Mouse (Mus musculus): Measurements from ENCODE around the gene Rnf207. TPM values are rescaled to one million over a fixed set of nuclear protein-coding genes. Genes with fewer than 3 reads are reported as not detected.
A peak's percentile ranks its signal among the peaks of the same experiment; 100 is the strongest.

Rnf207 gene
- polyA plus RNA-seq, 2 experiments, result 0.04 to 0.16 TPM

- no peak for ATAC-seq (ENCODE audit: insufficient read depth)
- TF ChIP-seq EP300 (IDR thresholded peaks at IDR 0.05; ENCODE audit: low read depth), result no peak
- TF ChIP-seq CTCF (IDR thresholded peaks at IDR 0.05; ENCODE audit: low read depth), result peak; percentile 14; the same call in 1 of the 2 replicates
- H3K4me3 ChIP-seq (ENCODE audit: insufficient read depth in 1 of 2, low read depth in 2 of 2, low read length in 2 of 2), result no peak overlapping the region
- no peak for DNase-seq (ENCODE audit: low read depth in 3 of 3, low spot score in 3 of 3)
- H3K9me3 ChIP-seq (ENCODE audit: control insufficient read depth, low read length), result no peaks in the 10 kb centered on the region
- H3K36me3 ChIP-seq (replicated peaks; ENCODE audit: control insufficient read depth, insufficient read depth, low read depth), result no peaks in the 10 kb centered on the region
- H3K27me3 ChIP-seq (ENCODE audit: control insufficient read depth, insufficient read depth, low read length), result peaks cover 33% of the 10 kb centered on the region
- 29% methylated on average over 9 of the region's 9 CpGs for WGBS (ENCODE audit: insufficient replicate concordance)
- no peak overlapping the region for H3K4me2 ChIP-seq (ENCODE audit: low read depth)
- no peak overlapping the region for H3K9ac ChIP-seq (replicated peaks)
- no peak overlapping the region for H3K27ac ChIP-seq
- no peaks in the 10 kb centered on the region for H3K4me1 ChIP-seq (replicated peaks; ENCODE audit: control insufficient read depth in 2 of 2, insufficient read depth in 2 of 2, low read length in 1 of 2)
These were observed 46.2 kb downstream of the Rnf207 start for GRCm38 (mm10) chr4:152272449-152273049.

- Histone ChIP-seq H3K27ac (no peak overlapping the region), H3K27me3 (ENCODE audit: control insufficient read depth, insufficient read depth, low read length) (peaks cover 33% of the 10 kb centered on the region), H3K9me3 (ENCODE audit: control insufficient read depth, low read length) (no peaks in the 10 kb centered on the region), H3K4me3 (ENCODE audit: insufficient read depth in 1 of 2, low read depth in 2 of 2, low read length in 2 of 2) (no peak overlapping the region), H3K4me1 (replicated peaks; ENCODE audit: control insufficient read depth in 2 of 2, insufficient read depth in 2 of 2, low read length in 1 of 2) (no peaks in the 10 kb centered on the region), H3K36me3 (replicated peaks; ENCODE audit: control insufficient read depth, insufficient read depth, low read depth) (no peaks in the 10 kb centered on the region), H3K9ac (replicated peaks) (no peak overlapping the region), H3K4me2 (ENCODE audit: low read depth) (no peak overlapping the region)
- TF ChIP-seq EP300 (IDR thresholded peaks at IDR 0.05; ENCODE audit: low read depth), result no peak
- TF ChIP-seq CTCF (IDR thresholded peaks at IDR 0.05; ENCODE audit: low read depth), result no peak
- WGBS (ENCODE audit: insufficient replicate concordance), result 67% methylated on average over 7 of the region's 7 CpGs
- ATAC-seq (ENCODE audit: insufficient read depth) (no peak), DNase-seq (ENCODE audit: low read depth in 3 of 3, low spot score in 3 of 3) (no peak)
These were observed 46.8 kb downstream of the Rnf207 start for GRCm38 (mm10) chr4:152272006-152272405.

GRCm38 (mm10) chr4:152271334-152271733 lies 47.5 kb downstream of the Rnf207 start:
- no peak overlapping the region for H3K9ac ChIP-seq (replicated peaks)
- H3K27ac ChIP-seq, result no peak overlapping the region
- H3K9me3 ChIP-seq (ENCODE audit: control insufficient read depth, low read length), result no peaks in the 10 kb centered on the region
- H3K4me3 ChIP-seq (ENCODE audit: insufficient read depth in 1 of 2, low read depth in 2 of 2, low read length in 2 of 2), result no peak overlapping the region
- WGBS (ENCODE audit: insufficient replicate concordance), result 82% methylated on average over 11 of the region's 11 CpGs
- peaks cover 33% of the 10 kb centered on the region for H3K27me3 ChIP-seq (ENCODE audit: control insufficient read depth, insufficient read depth, low read length)
- H3K4me1 ChIP-seq (replicated peaks; ENCODE audit: control insufficient read depth in 2 of 2, insufficient read depth in 2 of 2, low read length in 1 of 2), result no peaks in the 10 kb centered on the region
- H3K36me3 ChIP-seq (replicated peaks; ENCODE audit: control insufficient read depth, insufficient read depth, low read depth), result no peaks in the 10 kb centered on the region
- H3K4me2 ChIP-seq (ENCODE audit: low read depth), result no peak overlapping the region
- TF ChIP-seq CTCF (IDR thresholded peaks at IDR 0.05; ENCODE audit: low read depth) (no peak), EP300 (IDR thresholded peaks at IDR 0.05; ENCODE audit: low read depth) (no peak)
- ATAC-seq (ENCODE audit: insufficient read depth) (no peak), DNase-seq (ENCODE audit: low read depth in 3 of 3, low spot score in 3 of 3) (no peak)

GRCm38 (mm10) chr4:152270599-152270998 lies 48.2 kb downstream of the Rnf207 start:
- ATAC-seq (ENCODE audit: insufficient read depth) (no peak), DNase-seq (ENCODE audit: low read depth in 3 of 3, low spot score in 3 of 3) (no peak)
- no peaks in the 10 kb centered on the region for H3K9me3 ChIP-seq (ENCODE audit: control insufficient read depth, low read length)
- no peak for TF ChIP-seq CTCF (IDR thresholded peaks at IDR 0.05; ENCODE audit: low read depth)
- TF ChIP-seq EP300 (IDR thresholded peaks at IDR 0.05; ENCODE audit: low read depth), result no peak
- H3K4me3 ChIP-seq (ENCODE audit: insufficient read depth in 1 of 2, low read depth in 2 of 2, low read length in 2 of 2), result no peak overlapping the region
- no peaks in the 10 kb centered on the region for H3K36me3 ChIP-seq (replicated peaks; ENCODE audit: control insufficient read depth, insufficient read depth, low read depth)
- peaks cover 28% of the 10 kb centered on the region for H3K27me3 ChIP-seq (ENCODE audit: control insufficient read depth, insufficient read depth, low read length)
- WGBS (ENCODE audit: insufficient replicate concordance), result 73% methylated on average over 9 of the region's 9 CpGs
- no peaks in the 10 kb centered on the region for H3K4me1 ChIP-seq (replicated peaks; ENCODE audit: control insufficient read depth in 2 of 2, insufficient read depth in 2 of 2, low read length in 1 of 2)
- H3K4me2 ChIP-seq (ENCODE audit: low read depth), result no peak overlapping the region
- H3K9ac ChIP-seq (replicated peaks), result no peak overlapping the region
- H3K27ac ChIP-seq, result no peak overlapping the region

GRCm38 (mm10) chr4:152269967-152270366 lies 48.8 kb downstream of the Rnf207 start:
- Histone ChIP-seq H3K9ac (replicated peaks) (no peak overlapping the region), H3K4me2 (ENCODE audit: low read depth) (no peak overlapping the region), H3K4me3 (ENCODE audit: insufficient read depth in 1 of 2, low read depth in 2 of 2, low read length in 2 of 2) (no peak overlapping the region), H3K27me3 (ENCODE audit: control insufficient read depth, insufficient read depth, low read length) (peaks cover 22% of the 10 kb centered on the region), H3K9me3 (ENCODE audit: control insufficient read depth, low read length) (no peaks in the 10 kb centered on the region), H3K4me1 (replicated peaks; ENCODE audit: control insufficient read depth in 2 of 2, insufficient read depth in 2 of 2, low read length in 1 of 2) (no peaks in the 10 kb centered on the region), H3K36me3 (replicated peaks; ENCODE audit: control insufficient read depth, insufficient read depth, low read depth) (no peaks in the 10 kb centered on the region), H3K27ac (no peak overlapping the region)
- TF ChIP-seq CTCF (IDR thresholded peaks at IDR 0.05; ENCODE audit: low read depth), result no peak
- no peak for TF ChIP-seq EP300 (IDR thresholded peaks at IDR 0.05; ENCODE audit: low read depth)
- DNase-seq (ENCODE audit: low read depth in 3 of 3, low spot score in 3 of 3) (no peak), ATAC-seq (ENCODE audit: insufficient read depth) (no peak)
- WGBS (ENCODE audit: insufficient replicate concordance), result 73% methylated on average over 13 of the region's 13 CpGs

All from liver, embryonic 14.5 days (tissue).